Mouse (Mus musculus): ENCODE results near the gene Vmn2r96.
"Not testable (repeated sequence)": the region's sequence is repeated elsewhere in the genome, so short reads cannot be mapped to it uniquely, and the experiment has no call there.

Gene Vmn2r96

DNA sequence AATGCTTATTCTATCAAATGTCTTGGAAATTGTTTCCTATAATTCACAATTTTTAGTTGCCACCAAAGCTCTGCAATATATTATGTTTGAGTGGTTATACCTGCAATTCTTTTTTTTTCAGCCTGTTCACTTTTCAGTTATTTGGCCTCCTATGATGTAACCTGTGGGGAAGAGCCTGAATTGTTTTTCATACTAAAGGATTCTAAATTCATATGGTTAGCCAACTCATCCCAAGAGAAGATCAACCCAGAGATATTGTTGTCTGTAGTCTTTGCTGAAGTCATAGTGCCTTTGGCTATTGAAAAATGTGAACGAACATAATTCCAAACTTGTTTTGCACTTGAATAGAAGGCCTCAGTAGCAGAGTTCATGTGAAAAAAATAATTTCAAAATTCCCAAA lies at the start of gene Vmn2r96:
Gene Vmn2r96 (plus strand): TSS at position 301 of the 400 bp plus-strand sequence.
- not testable (repeated sequence) for ATAC-seq (ENCODE audit: insufficient number of reproducible peaks, low FRiP score, low TSS enrichment)

DNA sequence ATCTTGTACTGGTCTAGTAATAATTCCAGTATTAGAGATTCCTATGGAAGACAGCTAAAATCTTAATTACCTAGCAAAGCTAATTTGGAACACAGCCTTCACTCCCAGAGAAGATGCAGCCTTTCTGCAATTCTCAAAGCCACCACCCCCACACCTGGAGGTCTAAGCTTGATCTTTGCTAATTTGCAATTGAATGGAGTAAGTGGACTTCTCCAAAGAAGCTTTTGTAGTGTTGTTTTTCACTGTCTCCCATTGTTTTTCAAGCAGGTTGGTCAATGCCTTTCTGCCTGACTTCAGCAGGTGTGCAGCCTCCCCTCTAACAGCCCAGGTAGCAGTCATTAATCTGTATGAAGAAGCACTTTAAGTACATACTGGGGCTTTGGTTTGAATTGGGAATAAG lies 49.6 kb upstream of the Vmn2r96 start:
- ATAC-seq (ENCODE audit: insufficient number of reproducible peaks, low FRiP score, low TSS enrichment): no peak

DNA sequence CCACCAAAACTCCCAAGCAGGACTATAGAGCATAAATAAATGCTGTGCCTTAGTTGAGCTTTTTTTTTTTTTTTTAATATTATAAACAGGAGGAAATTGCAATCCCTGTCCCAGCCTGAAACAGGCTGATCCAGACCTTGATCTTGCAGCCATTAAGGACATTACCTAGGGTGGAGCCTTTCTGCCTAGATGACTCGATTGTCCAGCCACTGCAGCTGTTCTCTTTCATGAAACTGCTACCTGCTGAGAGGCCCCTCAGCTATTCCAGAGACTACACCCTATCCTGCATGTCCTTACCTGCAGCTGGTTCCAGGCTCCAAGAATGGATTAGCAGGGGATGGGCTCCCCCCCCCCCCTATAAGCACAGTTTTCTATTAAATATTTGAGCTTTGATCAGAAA lies 49.0 kb upstream of the Vmn2r96 start:
- ATAC-seq (ENCODE audit: insufficient number of reproducible peaks, low FRiP score, low TSS enrichment): no peak

DNA sequence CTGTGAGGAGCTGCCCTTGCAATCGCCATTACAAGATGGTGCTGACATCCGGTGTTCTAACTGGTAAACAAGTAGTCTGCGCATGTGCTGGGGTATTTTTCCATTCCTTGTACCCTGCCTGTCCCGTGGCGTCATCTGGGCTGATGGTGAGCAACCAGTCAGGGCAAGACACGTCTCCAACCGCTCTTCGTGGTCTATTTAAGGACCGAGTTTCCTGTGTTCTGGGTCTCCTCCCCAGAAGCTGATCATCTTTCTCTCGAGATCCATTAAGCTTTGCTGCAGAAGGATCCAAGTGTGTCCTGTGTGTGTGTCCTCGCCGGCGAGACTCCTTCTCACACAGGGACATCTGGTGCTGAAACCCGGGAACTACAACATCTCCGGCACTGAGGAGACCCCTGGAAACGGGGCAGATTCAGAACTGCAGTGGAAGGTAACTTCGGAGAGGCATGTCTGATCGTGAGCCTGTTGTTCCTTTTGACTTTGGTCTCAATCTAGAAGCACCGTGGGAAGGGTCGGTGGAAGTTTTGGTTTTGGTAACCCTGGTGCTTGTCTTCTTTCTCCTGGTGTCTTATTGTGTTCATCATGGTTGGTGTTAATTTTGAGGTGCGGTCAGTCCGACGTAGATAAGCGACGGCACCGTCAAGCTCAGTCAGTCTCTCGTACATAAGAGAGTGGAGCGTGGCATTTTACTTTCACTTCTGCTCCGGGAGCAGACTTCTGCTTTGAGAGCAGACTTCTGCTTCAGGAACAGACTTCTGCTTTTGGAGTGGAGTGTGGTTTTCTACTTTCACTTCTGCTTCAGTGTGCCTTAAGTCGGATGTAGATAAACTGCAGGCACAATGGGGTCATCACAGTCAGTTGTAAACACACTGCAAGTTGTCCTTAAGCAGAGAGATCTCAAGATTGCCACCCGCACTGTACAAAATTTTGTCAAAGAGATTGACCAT lies 14.5 kb upstream of the Vmn2r96 start:
- not testable (repeated sequence) for ATAC-seq (ENCODE audit: insufficient number of reproducible peaks, low FRiP score, low TSS enrichment)

DNA sequence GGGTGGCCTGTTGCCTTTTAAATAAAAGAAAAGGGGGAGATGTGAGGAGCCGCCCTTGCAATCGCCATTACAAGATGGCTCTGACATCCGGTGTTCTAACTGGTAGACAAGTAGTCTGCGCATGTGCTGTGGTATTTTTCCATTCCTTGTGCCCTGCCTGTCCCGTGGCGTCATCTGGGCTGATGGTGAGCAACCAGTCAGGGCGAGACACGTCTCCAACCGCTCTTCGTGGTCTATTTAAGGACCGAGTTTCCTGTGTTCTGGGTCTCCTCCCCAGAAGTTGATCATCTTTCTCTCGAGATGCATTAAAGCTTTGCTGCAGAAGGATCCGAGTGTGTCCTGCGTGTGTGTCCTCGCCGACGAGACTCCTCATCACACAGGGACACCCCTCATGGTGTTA lies 6.8 kb upstream of the Vmn2r96 start:
- not testable (repeated sequence) for ATAC-seq (ENCODE audit: insufficient number of reproducible peaks, low FRiP score, low TSS enrichment)

DNA sequence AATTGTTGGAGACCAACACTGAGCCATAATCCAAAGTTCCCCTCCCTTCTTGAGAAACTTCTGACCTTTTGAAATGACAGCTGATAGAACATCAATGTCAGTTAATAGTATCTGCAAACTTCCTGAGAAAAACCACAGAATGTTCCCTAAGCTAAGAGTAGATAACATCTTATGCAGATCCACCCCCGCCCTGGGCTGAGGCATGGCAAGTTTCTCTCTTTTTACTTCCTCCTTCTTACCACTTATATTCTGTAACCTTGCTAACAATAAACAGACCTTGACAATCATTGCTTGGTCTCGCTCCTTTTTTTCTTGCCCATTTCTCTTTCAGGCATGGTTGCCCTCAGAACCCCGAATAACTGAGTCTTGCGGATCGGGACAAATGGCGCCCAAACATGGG lies 42.2 kb downstream of the Vmn2r96 start:
- ATAC-seq (ENCODE audit: insufficient number of reproducible peaks, low FRiP score, low TSS enrichment): not testable (repeated sequence)

DNA sequence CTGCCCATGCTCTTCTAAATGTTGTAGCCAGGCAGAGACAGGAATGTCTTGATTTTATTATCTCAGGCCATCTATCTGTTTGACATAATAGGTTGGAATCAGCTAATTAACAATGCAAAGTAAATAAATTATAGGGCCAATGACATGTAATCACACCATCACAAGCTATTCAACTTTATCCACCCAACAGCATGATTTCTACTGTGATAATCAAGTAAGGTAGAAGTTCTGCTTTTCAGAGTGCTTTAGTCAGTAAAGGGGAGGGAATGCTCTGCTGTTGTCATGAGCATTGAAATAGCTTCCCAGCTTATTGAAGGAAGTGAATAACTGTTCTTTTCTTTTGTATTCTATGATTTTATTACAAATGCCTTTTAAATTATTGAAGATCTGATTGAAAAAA lies 53.6 kb downstream of the Vmn2r96 start:
- ATAC-seq (ENCODE audit: insufficient number of reproducible peaks, low FRiP score, low TSS enrichment): no peak

All from cerebellum, adult (tissue).